Mouse (Mus musculus): ENCODE measurements around the gene Cer1. TPM values are rescaled to one million over a fixed set of nuclear protein-coding genes. Genes with fewer than 3 reads are reported as not detected.

Cer1 gene
- total RNA-seq, 2 experiments from 2014 or later: not detected

GRCm38 (mm10) chr4:82875532-82875931 is 9.4 kb downstream of the Cer1 start:
- no peak for DNase-seq (ENCODE audit: low spot score in 2 of 2)

GRCm38 (mm10) chr4:82874791-82875190 is 10.2 kb downstream of the Cer1 start:
- no peak for DNase-seq (ENCODE audit: low spot score in 2 of 2)

- DNase-seq (ENCODE audit: low spot score in 2 of 2): no peak
These were observed 12.4 kb downstream of the Cer1 start for GRCm38 (mm10) chr4:82872548-82872947.

GRCm38 (mm10) chr4:82872121-82872520 is 12.8 kb downstream of the Cer1 start:
- no peak for DNase-seq (ENCODE audit: low spot score in 2 of 2)

DNA sequence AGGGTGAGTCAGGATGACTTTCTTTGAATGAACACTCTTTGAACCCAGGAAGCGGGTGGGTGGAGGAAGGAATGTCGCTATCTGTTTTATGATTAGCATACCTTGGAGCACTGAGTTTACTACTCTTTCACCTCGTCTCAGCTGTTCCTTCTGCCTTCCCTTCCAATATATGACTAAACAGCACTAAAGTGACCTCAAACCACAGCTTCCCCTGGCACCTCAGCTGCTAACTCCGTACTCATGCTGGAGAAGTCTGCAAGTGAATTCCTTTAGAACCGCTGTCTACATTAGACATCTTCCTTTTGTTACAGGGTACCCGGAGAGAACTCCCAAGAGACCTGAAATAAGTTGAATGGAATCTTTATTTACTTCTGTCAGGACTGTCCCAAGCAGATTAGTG is 14.0 kb downstream of the Cer1 start:
- DNase-seq (ENCODE audit: low spot score in 2 of 2): no peak

DNA sequence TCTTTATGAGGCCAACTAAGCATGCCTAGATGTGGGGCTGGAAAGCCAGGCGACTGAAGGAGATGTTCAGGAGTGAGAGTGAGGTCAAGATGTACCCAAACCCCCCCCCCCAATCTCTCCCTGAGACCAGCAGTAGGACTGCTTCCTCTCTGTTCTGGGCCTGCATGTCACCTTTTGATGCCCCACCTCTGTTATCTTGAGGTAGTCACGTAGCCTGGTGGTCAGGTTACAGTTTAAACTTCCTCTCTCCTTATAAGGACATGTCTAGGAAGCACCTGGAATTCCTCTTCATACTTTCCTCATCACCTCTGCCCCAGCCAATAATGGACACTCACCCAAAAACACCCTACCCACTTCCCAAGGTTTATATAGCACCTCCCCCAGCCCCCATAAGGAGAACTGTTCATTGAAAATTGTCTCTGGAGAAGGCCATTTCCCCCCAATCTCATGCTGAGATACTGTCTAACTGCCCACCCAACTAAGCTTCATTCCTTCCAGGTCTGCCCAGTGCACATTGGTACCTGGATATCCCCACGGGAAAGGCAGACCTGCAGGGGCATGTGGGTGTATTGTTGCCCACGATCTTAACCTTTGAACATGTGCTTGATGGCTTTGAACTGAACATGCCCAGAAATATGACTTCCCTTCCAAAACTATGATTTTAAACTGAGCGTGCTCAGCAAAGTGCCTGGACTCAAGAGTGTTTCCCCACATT is 17.1 kb downstream of the Cer1 start:
- no peak for DNase-seq (ENCODE audit: low spot score in 2 of 2)

DNA sequence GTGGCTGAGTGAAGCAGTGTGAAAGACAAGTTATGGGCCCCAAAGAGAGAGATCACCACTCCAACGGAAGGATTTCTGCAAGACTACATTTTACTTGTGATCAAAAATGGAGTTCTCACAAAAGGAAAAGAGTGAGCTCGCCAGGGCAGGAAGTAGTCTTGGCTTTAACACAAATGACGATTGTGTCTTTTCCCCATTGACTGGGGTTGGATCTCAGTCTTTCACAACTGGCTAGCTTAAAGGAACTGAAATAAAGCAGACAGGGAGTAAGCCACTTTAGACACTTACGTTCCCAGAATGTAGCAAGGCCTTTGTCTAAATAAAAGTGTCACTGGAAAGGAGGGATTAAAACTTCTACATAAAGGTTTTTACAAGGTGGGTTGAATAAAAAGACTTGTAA is 17.8 kb downstream of the Cer1 start:
- DNase-seq (ENCODE audit: low spot score in 2 of 2): no peak

GRCm38 (mm10) chr4:82864974-82865699 is 19.8 kb downstream of the Cer1 start:
- no peak for DNase-seq (ENCODE audit: low spot score in 2 of 2)

- DNase-seq (ENCODE audit: low spot score in 2 of 2): peak; percentile 61 to 77
These were observed 21.6 kb downstream of the Cer1 start for GRCm38 (mm10) chr4:82863316-82863715.

DNA sequence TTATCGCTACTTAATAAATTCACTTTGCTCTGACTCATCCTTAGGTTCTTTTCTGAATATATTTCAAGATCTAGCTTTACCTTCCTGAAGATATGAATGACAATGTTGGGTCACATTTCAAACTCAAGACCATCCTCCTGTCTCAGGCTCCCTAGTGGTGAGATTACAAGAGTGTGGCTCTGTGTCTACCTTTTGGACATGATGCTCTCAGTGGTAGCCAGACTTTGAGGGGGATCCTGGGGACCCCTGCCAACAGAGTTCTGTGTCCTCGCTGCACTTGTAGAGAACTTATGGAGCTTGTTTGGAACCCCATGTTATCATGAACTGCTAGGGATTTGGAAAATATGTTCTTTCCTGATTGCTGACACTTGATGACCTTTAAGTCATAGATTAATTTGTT is 23.5 kb downstream of the Cer1 start:
- no peak for DNase-seq (ENCODE audit: low spot score in 2 of 2)

- DNase-seq (ENCODE audit: low spot score in 2 of 2): no peak
These were observed 24.4 kb downstream of the Cer1 start for GRCm38 (mm10) chr4:82860566-82860965.

DNA sequence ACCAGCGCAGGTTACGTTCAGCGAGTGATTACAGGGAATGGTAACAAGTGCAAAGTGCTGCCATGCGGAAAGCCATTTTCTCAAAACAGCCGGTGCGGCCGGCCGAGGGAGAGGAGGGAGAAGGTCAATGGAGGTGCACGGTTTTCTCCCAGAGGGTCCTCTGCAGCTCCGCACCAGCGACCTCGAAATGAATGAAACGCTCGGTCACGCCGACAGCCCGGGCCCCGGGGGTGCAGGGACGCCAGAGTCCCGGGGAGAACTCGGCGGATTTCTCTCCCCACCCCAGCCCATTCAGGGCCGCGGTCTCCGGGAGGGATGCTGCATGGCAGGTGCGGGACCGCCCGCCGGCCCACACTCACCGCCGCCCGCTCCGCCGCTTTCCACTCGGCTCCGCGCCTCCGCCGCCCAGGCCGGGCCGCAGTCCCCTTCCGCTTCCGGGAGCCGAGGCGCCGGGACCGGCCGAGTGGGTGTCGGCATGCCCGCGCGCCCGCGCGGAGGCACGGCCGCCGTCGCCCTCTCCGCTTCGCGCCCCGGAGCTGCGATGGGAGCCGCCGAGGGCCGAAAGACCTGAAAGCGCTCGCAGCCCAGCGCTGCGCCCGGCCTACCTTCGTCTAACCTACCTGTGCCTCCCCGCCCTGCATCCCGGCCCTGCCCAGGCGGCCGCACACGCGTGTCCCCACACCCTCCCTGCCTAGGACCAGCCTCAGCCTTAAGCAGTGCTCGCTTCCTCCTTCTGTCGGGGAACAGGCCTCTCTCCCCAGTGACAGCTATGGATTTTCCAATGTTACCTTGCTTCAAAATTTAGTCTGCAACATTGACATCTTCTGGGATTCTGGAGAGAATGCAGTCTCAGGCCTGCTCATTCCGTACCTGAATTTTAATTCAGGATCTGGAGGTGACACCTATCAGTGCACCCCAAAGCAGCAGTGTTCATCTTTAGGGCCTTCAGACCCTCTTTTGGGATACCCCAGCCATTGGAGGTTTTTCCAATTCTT is 25.5 kb downstream of the Cer1 start, which contains the start of gene Zdhhc21:
Zdhhc21 (minus strand) TSS at position 828 of the 995 bp plus-strand sequence.
- DNase-seq (ENCODE audit: low spot score in 2 of 2): peak; percentile 75 to 83

GRCm38 (mm10) chr4:82858431-82859010 is 26.4 kb downstream of the Cer1 start:
- DNase-seq (ENCODE audit: low spot score in 2 of 2): no peak

DNA sequence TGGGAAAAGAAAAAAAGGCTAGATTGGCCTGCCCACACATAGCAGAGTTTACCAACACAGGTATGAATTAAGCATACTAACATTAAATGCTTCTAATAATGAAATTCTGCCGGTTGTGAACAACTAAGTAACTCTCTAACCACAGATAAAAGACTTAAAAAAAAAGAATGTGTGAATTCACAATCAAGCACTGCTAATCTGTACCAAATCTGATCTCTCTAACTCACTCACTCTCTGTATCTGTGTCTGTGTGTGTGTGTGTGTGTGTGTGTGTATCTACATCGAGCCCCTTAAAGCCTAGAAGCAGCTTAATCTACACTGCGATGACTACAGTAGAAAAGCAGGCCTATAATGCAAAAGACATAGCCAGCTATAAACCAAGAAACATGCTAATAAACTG is 28.0 kb downstream of the Cer1 start:
- DNase-seq (ENCODE audit: low spot score in 2 of 2): no peak

GRCm38 (mm10) chr4:82853809-82854208 is 31.1 kb downstream of the Cer1 start:
- DNase-seq (ENCODE audit: low spot score in 2 of 2): no peak

- no peak for DNase-seq (ENCODE audit: low spot score in 2 of 2)
These were observed 36.3 kb downstream of the Cer1 start for GRCm38 (mm10) chr4:82848552-82849234.

- no peak for DNase-seq (ENCODE audit: low spot score in 2 of 2)
These were observed 47.3 kb downstream of the Cer1 start for GRCm38 (mm10) chr4:82837526-82838240.
